Mouse (Mus musculus) 3T3-L1 (cell line): ENCODE results near the gene Grin2b.
"Not testable (repeated sequence)": the region's sequence is repeated elsewhere in the genome, so short reads cannot be mapped to it uniquely, and the experiment has no call there.

Experiments
- DNase-seq: peaks from one replicate; pipeline ENCODE4 v3.0.0-alpha.2; 2015; ENCODE audit warnings: low read depth, low spot score

Gene Grin2b

GRCm38 (mm10) chr6:135701361-135701760 is 471.9 kb downstream of the Grin2b start:
- DNase-seq = no peak

DNA sequence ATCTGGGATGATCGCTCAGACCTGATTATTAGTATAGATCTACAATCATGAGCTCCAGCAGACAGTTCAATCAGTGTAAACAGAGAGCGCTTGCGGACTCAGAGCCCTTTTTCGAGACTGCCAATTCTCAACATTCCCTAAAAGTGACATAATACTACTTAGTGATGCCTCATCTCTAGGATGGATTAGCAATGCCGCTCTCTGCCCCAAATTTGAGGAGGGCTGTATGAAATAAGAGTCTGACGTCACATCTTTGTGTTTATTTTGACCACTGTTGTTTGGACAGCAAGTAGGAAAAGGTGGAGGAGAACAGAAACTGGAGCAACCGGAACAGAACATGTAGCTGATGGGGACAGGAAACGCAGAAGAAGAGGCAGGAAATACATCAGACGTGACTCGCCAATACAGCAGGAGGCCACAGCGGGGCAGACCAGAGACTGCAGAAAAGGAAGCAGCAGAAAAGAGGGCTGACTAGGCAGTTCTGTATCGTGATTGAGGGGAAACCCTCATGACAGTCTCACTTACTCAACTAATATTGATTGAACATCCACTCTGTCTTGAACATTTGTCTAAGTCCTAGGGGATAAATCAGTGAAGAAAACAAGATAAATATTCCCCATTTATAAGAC is 472.5 kb downstream of the Grin2b start:
- peak; percentile 43 for DNase-seq

- DNase-seq = no peak
These were observed 480.8 kb downstream of the Grin2b start for GRCm38 (mm10) chr6:135692533-135692932.

GRCm38 (mm10) chr6:135691561-135691960 is 481.8 kb downstream of the Grin2b start:
- DNase-seq = no peak

DNA sequence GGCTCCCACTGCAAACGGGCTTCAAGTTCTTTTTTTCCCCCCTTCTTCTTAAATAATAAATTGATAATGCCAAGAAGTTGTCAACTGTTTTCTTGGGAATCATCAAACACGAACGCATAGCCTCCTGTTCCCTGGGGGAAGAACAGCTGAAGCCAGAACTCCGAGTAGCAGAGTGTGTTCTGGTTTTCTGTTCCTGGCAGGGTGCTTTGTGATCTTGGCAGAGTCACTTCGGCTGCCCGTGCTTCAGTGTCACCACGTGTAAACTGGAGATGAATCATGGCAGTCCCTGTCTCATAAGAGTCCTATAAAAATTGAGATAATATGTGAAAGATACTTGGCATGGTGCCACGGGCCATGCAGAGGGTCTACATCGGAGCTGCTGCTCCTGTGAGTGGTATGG is 485.4 kb downstream of the Grin2b start:
- no peak for DNase-seq

GRCm38 (mm10) chr6:135684206-135684605 is 489.1 kb downstream of the Grin2b start:
- DNase-seq = no peak

DNA sequence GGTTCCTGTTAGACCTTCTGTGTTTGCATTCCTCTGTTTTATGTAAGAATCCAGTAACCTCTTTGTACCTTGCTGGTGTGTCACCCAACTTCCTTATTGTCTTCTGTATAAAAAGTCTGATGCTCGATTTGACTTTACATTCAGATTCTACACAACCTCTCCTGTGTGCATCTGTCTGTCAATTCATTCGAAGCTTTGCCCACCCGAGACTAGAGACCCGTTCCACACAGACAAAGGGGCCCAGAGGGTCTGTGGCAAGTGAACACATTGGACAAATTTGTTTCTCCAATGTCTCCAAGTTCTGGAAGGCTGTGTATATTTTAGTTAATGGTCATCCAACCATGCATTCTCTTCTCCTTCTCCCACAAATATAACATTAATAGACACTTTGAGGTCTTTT is 491.9 kb downstream of the Grin2b start:
- not testable (repeated sequence) for DNase-seq

DNA sequence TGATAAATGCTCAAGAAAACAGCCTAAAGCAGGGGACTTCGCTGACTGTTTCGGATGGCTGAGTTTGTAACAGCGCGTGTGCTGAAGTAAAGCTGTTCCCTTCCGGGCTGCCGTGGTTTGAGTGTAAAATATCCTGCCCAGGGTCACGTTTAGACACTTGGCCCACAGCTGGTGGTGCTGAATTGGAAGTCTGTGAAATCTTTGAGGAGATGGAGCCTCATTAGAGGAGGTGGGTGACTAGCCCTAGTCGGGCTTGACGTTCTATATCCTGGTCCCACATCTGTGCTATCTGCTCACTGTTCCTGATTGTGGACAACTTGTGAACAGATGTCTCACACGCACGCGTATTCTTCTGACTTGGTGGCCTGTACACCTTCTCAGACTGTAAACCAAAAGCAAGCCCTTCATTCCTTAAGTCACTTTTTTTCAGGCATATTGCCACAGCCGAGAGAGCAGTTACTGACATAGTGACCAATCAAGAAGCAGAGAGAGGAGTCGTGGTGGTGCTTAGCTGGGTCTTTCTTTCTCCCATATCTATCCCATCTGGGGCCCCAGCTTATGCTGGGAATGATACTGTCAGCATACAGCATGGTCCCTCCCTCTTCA is 493.1 kb downstream of the Grin2b start:
- no peak for DNase-seq

GRCm38 (mm10) chr6:135674380-135674779 is 498.9 kb downstream of the Grin2b start:
- DNase-seq = no peak

GRCm38 (mm10) chr6:135672003-135672402 is 501.3 kb downstream of the Grin2b start:
- no peak for DNase-seq
